Mouse (Mus musculus): ENCODE results near the gene Afg1l. TPM values are rescaled to one million over a fixed set of nuclear protein-coding genes. Genes with fewer than 3 reads are reported as not detected.

Afg1l gene
- polyA plus RNA-seq, 1 experiment from 2014 or later = 4.0 TPM

GRCm38 (mm10) chr10:42306422-42306821 is 171.9 kb downstream of the Afg1l start:
- H3K9ac ChIP-seq = no peak overlapping the region
- H3K4me2 ChIP-seq = no peak overlapping the region
- H3K27me3 ChIP-seq = no peaks in the 10 kb centered on the region
- H3K36me3 ChIP-seq (ENCODE audit: poor library complexity, severe bottlenecking) = no peaks in the 10 kb centered on the region
- H3K9me3 ChIP-seq (replicated peaks) = no peaks in the 10 kb centered on the region
- no peak overlapping the region for H3K27ac ChIP-seq
- no peak for ATAC-seq
- 88% methylated on average over 8 of the region's 8 CpGs for WGBS
- H3K4me1 ChIP-seq = no peaks in the 10 kb centered on the region
- H3K4me3 ChIP-seq = no peak overlapping the region

GRCm38 (mm10) chr10:42300805-42301204 is 177.6 kb downstream of the Afg1l start:
- Histone ChIP-seq H3K4me3 (no peak overlapping the region), H3K27ac (no peak overlapping the region), H3K27me3 (no peaks in the 10 kb centered on the region), H3K9me3 (replicated peaks) (peaks cover 5% of the 10 kb centered on the region; the same call in 1 of the 2 replicates), H3K9ac (no peak overlapping the region), H3K4me2 (no peak overlapping the region), H3K36me3 (ENCODE audit: poor library complexity, severe bottlenecking) (no peaks in the 10 kb centered on the region), H3K4me1 (no peaks in the 10 kb centered on the region)
- ATAC-seq = no peak
- WGBS = 77% methylated on average over 4 of the region's 4 CpGs

DNA sequence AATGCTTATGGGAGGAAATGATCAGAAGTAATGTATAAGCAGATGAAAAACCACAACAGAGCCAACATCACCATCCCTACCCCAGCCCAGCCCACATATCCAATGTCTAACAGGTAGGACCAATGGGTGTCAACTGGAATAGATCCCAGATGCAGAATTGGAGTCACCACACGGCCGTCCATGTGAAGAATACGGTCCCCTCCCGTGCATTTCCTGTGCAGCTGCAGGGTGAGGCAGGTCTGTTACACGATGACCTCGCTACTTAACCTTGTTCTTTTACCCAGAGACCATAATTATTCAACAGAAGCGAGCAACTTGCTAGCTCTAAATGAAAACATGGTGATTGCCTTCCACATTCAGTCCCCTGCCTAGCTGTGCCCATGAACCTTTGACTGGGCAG is 178.4 kb downstream of the Afg1l start:
- Histone ChIP-seq H3K36me3 (ENCODE audit: poor library complexity, severe bottlenecking) (no peaks in the 10 kb centered on the region), H3K4me2 (no peak overlapping the region), H3K4me1 (no peaks in the 10 kb centered on the region), H3K27me3 (no peaks in the 10 kb centered on the region), H3K9me3 (replicated peaks) (peaks cover 5% of the 10 kb centered on the region; the same call in 1 of the 2 replicates), H3K27ac (no peak overlapping the region), H3K4me3 (no peak overlapping the region), H3K9ac (no peak overlapping the region)
- ATAC-seq = no peak
- 75% methylated on average over 7 of the region's 7 CpGs for WGBS

DNA sequence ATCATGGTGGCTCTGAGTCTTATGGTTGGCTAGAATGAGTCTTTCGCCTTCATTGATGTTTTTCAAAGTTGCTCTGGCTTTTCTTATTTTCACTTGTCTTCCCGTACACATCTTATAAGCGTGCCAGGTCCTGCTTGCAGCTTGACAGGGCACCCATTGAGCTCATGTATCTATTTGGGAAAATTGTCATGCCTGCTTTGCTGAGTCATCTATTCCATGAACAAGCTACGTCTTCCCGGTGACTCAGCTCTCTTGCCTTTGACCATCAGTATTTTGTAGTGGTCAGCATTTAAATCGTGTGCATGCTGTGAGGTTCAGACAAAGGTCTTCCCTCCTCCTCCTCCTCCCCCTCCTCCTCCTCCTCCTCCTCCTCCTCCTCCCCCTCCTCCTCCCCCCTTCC is 178.9 kb downstream of the Afg1l start:
- ATAC-seq = no peak
- Histone ChIP-seq H3K4me3 (no peak overlapping the region), H3K27ac (no peak overlapping the region), H3K9me3 (replicated peaks) (peaks cover 5% of the 10 kb centered on the region; the same call in 1 of the 2 replicates), H3K27me3 (no peaks in the 10 kb centered on the region), H3K4me1 (no peaks in the 10 kb centered on the region), H3K4me2 (no peak overlapping the region), H3K9ac (no peak overlapping the region), H3K36me3 (ENCODE audit: poor library complexity, severe bottlenecking) (no peaks in the 10 kb centered on the region)
- 80% methylated on average over 6 of the region's 6 CpGs for WGBS

DNA sequence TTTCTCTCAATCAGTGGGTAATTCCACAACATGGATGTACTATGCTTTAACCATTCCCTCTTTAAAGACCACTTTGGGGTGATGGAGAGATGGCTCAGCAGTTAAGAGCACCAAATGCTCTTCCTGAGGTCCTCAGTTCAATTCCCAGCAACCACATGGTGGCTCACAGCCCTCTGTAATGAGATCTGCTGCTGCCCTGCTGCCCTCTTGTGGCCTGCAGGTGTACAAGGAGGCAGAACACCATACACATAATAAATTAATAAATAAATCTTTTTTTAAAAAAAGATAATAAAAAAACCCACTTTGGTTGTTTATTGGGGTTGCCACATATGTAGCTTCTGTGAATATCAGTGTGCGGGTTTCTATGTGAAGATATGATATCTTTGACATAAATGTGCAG is 180.4 kb downstream of the Afg1l start:
- no peaks in the 10 kb centered on the region for H3K36me3 ChIP-seq (ENCODE audit: poor library complexity, severe bottlenecking)
- ATAC-seq = no peak
- no peaks in the 10 kb centered on the region for H3K4me1 ChIP-seq
- peaks cover 5% of the 10 kb centered on the region; the same call in 1 of the 2 replicates for H3K9me3 ChIP-seq (replicated peaks)
- WGBS = 92% methylated on average over 1 of the region's 1 CpGs
- no peak overlapping the region for H3K4me3 ChIP-seq
- no peak overlapping the region for H3K4me2 ChIP-seq
- no peaks in the 10 kb centered on the region for H3K27me3 ChIP-seq
- no peak overlapping the region for H3K27ac ChIP-seq
- no peak overlapping the region for H3K9ac ChIP-seq

DNA sequence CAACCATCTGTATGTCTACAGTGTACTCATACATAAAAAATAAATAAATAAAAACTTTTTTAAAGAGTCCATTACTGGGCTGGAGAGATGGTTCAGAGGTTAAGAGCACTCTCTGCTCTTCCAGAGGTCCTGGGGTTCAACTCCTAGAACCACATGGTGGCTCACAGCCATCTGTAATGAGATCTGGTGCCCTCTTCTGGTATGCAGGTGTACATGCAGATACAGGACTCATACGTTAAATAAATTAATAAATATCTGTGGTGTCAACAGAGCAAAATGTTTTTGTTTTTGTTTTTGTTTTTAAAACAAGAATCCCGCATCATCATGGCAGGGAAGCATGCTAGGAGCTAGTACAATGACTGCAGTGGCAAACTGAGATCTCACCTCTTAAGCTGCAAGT is 181.3 kb downstream of the Afg1l start:
- no peak for ATAC-seq
- peaks cover 5% of the 10 kb centered on the region; the same call in 1 of the 2 replicates for H3K9me3 ChIP-seq (replicated peaks)
- no peaks in the 10 kb centered on the region for H3K27me3 ChIP-seq
- no peak overlapping the region for H3K4me2 ChIP-seq
- H3K36me3 ChIP-seq (ENCODE audit: poor library complexity, severe bottlenecking) = no peaks in the 10 kb centered on the region
- no peak overlapping the region for H3K27ac ChIP-seq
- H3K4me1 ChIP-seq = no peaks in the 10 kb centered on the region
- no peak overlapping the region for H3K4me3 ChIP-seq
- H3K9ac ChIP-seq = no peak overlapping the region
- WGBS = 84% methylated on average over 2 of the region's 2 CpGs

- H3K4me1 ChIP-seq = no peaks in the 10 kb centered on the region
- peaks cover 5% of the 10 kb centered on the region; the same call in 1 of the 2 replicates for H3K9me3 ChIP-seq (replicated peaks)
- 54% methylated on average over 4 of the region's 4 CpGs for WGBS
- no peak for ATAC-seq
- H3K4me2 ChIP-seq = no peak overlapping the region
- no peak overlapping the region for H3K27ac ChIP-seq
- no peak overlapping the region for H3K4me3 ChIP-seq
- no peak overlapping the region for H3K9ac ChIP-seq
- H3K36me3 ChIP-seq (ENCODE audit: poor library complexity, severe bottlenecking) = no peaks in the 10 kb centered on the region
- no peaks in the 10 kb centered on the region for H3K27me3 ChIP-seq
Measured at GRCm38 (mm10) chr10:42296559-42296958, 181.8 kb downstream of the Afg1l start.

GRCm38 (mm10) chr10:42295028-42295427 is 183.3 kb downstream of the Afg1l start:
- WGBS = 0% methylated on average over 1 of the region's 1 CpGs
- ATAC-seq = peak; percentile 62
- H3K27me3 ChIP-seq = no peaks in the 10 kb centered on the region

DNA sequence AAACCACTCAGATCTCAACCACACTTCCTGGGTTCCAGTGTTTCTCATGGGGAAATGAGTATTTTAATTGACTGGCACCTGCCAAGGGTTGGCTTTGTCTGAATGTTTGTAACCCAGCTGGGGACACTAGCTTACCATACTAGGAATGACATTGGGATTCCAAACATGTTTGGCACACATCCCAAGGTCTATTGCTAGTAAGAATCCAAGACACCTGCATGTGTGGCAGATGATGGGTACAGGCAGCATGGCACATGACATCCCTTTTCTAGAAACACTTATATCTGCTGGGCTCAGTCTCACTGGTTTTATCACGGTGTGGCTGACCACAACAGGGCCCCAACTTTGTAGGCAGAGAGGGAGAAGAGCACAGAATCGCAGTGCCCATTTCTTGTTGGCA is 184.0 kb downstream of the Afg1l start:
- WGBS = 66% methylated on average over 2 of the region's 2 CpGs
- no peak for ATAC-seq
- no peak overlapping the region for H3K9ac ChIP-seq
- H3K9me3 ChIP-seq (replicated peaks) = peaks cover 5% of the 10 kb centered on the region; the same call in 1 of the 2 replicates
- no peaks in the 10 kb centered on the region for H3K36me3 ChIP-seq (ENCODE audit: poor library complexity, severe bottlenecking)
- H3K4me1 ChIP-seq = no peaks in the 10 kb centered on the region
- H3K27ac ChIP-seq = no peak overlapping the region
- H3K4me3 ChIP-seq = no peak overlapping the region
- no peaks in the 10 kb centered on the region for H3K27me3 ChIP-seq
- no peak overlapping the region for H3K4me2 ChIP-seq

More at GRCm38 (mm10) chr10:42295028-42295427, 183.3 kb downstream of the Afg1l start:
- peaks cover 5% of the 10 kb centered on the region; the same call in 1 of the 2 replicates for H3K9me3 ChIP-seq (replicated peaks)
- H3K27ac ChIP-seq = no peak overlapping the region
- no peaks in the 10 kb centered on the region for H3K4me1 ChIP-seq
- no peak overlapping the region for H3K9ac ChIP-seq
- H3K36me3 ChIP-seq (ENCODE audit: poor library complexity, severe bottlenecking) = no peaks in the 10 kb centered on the region
- no peak overlapping the region for H3K4me3 ChIP-seq
- no peak overlapping the region for H3K4me2 ChIP-seq

DNA sequence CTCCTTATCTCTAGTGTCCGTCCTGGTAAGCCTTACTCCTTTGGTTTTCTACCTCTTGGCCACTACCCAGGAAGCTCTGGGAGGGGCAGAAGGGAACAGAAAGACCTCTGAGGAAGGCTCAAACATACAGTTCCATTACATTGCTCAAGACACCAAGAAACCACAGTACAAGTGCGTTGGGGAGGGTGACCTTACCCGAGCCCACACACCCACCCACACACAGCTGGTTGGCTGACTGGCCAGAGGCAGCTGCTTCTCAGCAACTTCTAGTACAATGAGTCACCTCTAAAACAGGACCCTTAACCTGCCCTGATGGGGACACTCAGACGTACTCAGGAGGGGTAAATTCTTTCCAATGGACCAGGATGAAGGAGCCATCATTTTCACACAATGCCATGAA is 184.5 kb downstream of the Afg1l start:
- no peak overlapping the region for H3K4me3 ChIP-seq
- peaks cover 5% of the 10 kb centered on the region; the same call in 1 of the 2 replicates for H3K9me3 ChIP-seq (replicated peaks)
- no peak overlapping the region for H3K9ac ChIP-seq
- ATAC-seq = no peak
- 80% methylated on average over 4 of the region's 4 CpGs for WGBS
- H3K36me3 ChIP-seq (ENCODE audit: poor library complexity, severe bottlenecking) = no peaks in the 10 kb centered on the region
- H3K27me3 ChIP-seq = no peaks in the 10 kb centered on the region
- no peaks in the 10 kb centered on the region for H3K4me1 ChIP-seq
- H3K4me2 ChIP-seq = no peak overlapping the region
- H3K27ac ChIP-seq = no peak overlapping the region

- WGBS = 66% methylated on average over 5 of the region's 5 CpGs
- H3K4me3 ChIP-seq = no peak overlapping the region
- peaks cover 4% of the 10 kb centered on the region; the same call in 1 of the 2 replicates for H3K9me3 ChIP-seq (replicated peaks)
- no peak for ATAC-seq
- no peak overlapping the region for H3K9ac ChIP-seq
- H3K27ac ChIP-seq = no peak overlapping the region
- H3K4me2 ChIP-seq = no peak overlapping the region
- H3K36me3 ChIP-seq (ENCODE audit: poor library complexity, severe bottlenecking) = no peaks in the 10 kb centered on the region
- H3K4me1 ChIP-seq = no peaks in the 10 kb centered on the region
- no peaks in the 10 kb centered on the region for H3K27me3 ChIP-seq
Measured at GRCm38 (mm10) chr10:42291360-42291759, 187.0 kb downstream of the Afg1l start.

- no peaks in the 10 kb centered on the region for H3K36me3 ChIP-seq (ENCODE audit: poor library complexity, severe bottlenecking)
- no peaks in the 10 kb centered on the region for H3K4me1 ChIP-seq
- H3K9ac ChIP-seq = no peak overlapping the region
- H3K4me2 ChIP-seq = no peak overlapping the region
- ATAC-seq = no peak
- peaks cover 15% of the 10 kb centered on the region for H3K9me3 ChIP-seq (replicated peaks)
- H3K27ac ChIP-seq = no peak overlapping the region
- 68% methylated on average over 1 of the region's 1 CpGs for WGBS
- H3K27me3 ChIP-seq = no peaks in the 10 kb centered on the region
- H3K4me3 ChIP-seq = no peak overlapping the region
Measured at GRCm38 (mm10) chr10:42287666-42288065, 190.7 kb downstream of the Afg1l start.

DNA sequence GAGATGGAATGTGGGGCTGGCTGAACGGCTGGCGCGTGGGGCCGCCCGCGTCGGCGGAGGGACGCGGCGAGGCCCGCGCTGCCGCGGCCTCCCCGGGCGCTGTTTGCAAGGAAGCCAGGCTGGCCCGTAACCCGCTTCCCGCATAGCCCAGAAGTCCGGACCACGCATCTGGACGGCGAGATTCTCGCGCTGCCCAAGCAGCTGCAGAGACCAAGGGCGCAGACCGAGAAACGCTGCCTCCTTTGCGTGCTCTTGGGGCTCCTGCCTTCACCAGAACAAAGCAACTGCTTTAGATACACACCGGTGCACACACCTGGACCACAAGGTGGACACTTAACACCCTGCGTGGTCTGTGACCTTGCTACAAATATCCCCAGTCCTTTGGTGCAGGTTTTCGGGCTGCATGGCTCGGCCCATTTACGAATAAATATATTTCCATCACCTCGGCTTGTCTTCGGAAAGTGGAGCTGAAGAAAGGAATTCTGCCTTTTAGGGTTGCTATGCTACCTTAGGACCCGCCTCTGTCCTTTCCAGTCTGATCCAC is 200.0 kb downstream of the Afg1l start:
- Histone ChIP-seq H3K27me3 (peaks cover 20% of the 10 kb centered on the region), H3K9me3 (replicated peaks) (no peaks in the 10 kb centered on the region), H3K4me1 (peaks cover 29% of the 10 kb centered on the region), H3K4me3 (peak overlapping the region; percentile 68), H3K4me2 (peak overlapping the region; percentile 99), H3K27ac (peak overlapping the region; percentile 99), H3K9ac (peak overlapping the region; percentile 70), H3K36me3 (ENCODE audit: poor library complexity, severe bottlenecking) (no peaks in the 10 kb centered on the region)
- no peak for ATAC-seq
- WGBS = 1% methylated on average over 34 of the region's 38 CpGs

All from forebrain, embryonic 13.5 days (tissue).